Mouse (Mus musculus): Measurements from ENCODE around the gene Ctnnd1. TPM values are rescaled to one million over a fixed set of nuclear protein-coding genes. Genes with fewer than 3 reads are reported as not detected.

Ctnnd1 gene
- polyA plus RNA-seq, 1 experiment from 2014 or later = 71.2 TPM

GRCm38 (mm10) chr2:84607842-84608241, 42.7 kb downstream of the Ctnnd1 start:
- Histone ChIP-seq H3K36me3 (ENCODE audit: control insufficient read depth, insufficient read depth, low read length) (peaks cover 45% of the 10 kb centered on the region), H3K4me3 (ENCODE audit: low read depth, low read length) (no peak overlapping the region), H3K27me3 (ENCODE audit: control insufficient read depth, insufficient read depth, low read length) (no peaks in the 10 kb centered on the region), H3K27ac (ENCODE audit: low read depth, low read length) (no peak overlapping the region), H3K4me2 (no peak overlapping the region), H3K9me3 (replicated peaks; ENCODE audit: control insufficient read depth, low read length) (no peaks in the 10 kb centered on the region), H3K9ac (ENCODE audit: low read depth, low read length) (no peak overlapping the region), H3K4me1 (ENCODE audit: control insufficient read depth, insufficient read depth, low read length) (no peaks in the 10 kb centered on the region)
- 87% methylated on average over 1 of the region's 1 CpGs for WGBS (ENCODE audit: insufficient replicate concordance)
- ATAC-seq (replicated peaks; ENCODE audit: insufficient number of reproducible peaks, low FRiP score, low TSS enrichment) = no peak

GRCm38 (mm10) chr2:84600977-84601376, 49.6 kb downstream of the Ctnnd1 start:
- H3K9ac ChIP-seq (ENCODE audit: low read depth, low read length) = no peak overlapping the region
- H3K9me3 ChIP-seq (replicated peaks; ENCODE audit: control insufficient read depth, low read length) = no peaks in the 10 kb centered on the region
- peaks cover 38% of the 10 kb centered on the region for H3K36me3 ChIP-seq (ENCODE audit: control insufficient read depth, insufficient read depth, low read length)
- no peak for ATAC-seq (replicated peaks; ENCODE audit: insufficient number of reproducible peaks, low FRiP score, low TSS enrichment)
- H3K4me1 ChIP-seq (ENCODE audit: control insufficient read depth, insufficient read depth, low read length) = no peaks in the 10 kb centered on the region
- 76% methylated on average over 2 of the region's 2 CpGs for WGBS (ENCODE audit: insufficient replicate concordance)
- no peak overlapping the region for H3K4me3 ChIP-seq (ENCODE audit: low read depth, low read length)
- no peaks in the 10 kb centered on the region for H3K27me3 ChIP-seq (ENCODE audit: control insufficient read depth, insufficient read depth, low read length)
- H3K27ac ChIP-seq (ENCODE audit: low read depth, low read length) = no peak overlapping the region
- H3K4me2 ChIP-seq = no peak overlapping the region

GRCm38 (mm10) chr2:84599270-84599888, 51.2 kb downstream of the Ctnnd1 start:
- Histone ChIP-seq H3K27ac (ENCODE audit: low read depth, low read length) (no peak overlapping the region), H3K27me3 (ENCODE audit: control insufficient read depth, insufficient read depth, low read length) (no peaks in the 10 kb centered on the region), H3K4me3 (ENCODE audit: low read depth, low read length) (no peak overlapping the region), H3K4me2 (no peak overlapping the region), H3K36me3 (ENCODE audit: control insufficient read depth, insufficient read depth, low read length) (peaks cover 37% of the 10 kb centered on the region), H3K4me1 (ENCODE audit: control insufficient read depth, insufficient read depth, low read length) (no peaks in the 10 kb centered on the region), H3K9ac (ENCODE audit: low read depth, low read length) (no peak overlapping the region), H3K9me3 (replicated peaks; ENCODE audit: control insufficient read depth, low read length) (no peaks in the 10 kb centered on the region)
- 83% methylated on average over 6 of the region's 6 CpGs for WGBS (ENCODE audit: insufficient replicate concordance)
- ATAC-seq (replicated peaks; ENCODE audit: insufficient number of reproducible peaks, low FRiP score, low TSS enrichment) = no peak

DNA sequence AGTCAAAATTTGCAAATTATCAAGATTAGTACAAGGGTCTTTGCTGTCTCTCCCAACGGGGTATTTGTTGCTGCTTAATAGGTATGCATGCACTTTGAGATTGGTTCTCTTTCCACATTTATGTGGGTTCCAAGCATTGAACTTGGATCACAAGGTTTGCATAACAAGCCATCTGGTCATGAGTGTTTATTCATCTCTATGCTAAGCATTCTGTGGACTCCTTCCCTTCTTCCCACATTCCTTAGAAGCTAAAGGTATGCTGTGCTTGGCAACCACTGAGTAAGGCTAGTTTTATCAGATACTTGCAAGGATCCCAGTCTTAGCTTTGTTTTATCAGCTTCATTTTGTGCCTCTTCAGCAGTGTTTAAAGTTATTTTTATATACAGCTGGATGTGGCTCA, 53.4 kb downstream of the Ctnnd1 start:
- 94% methylated on average over 1 of the region's 1 CpGs for WGBS (ENCODE audit: insufficient replicate concordance)
- H3K9ac ChIP-seq (ENCODE audit: low read depth, low read length) = no peak overlapping the region
- no peak overlapping the region for H3K27ac ChIP-seq (ENCODE audit: low read depth, low read length)
- no peaks in the 10 kb centered on the region for H3K27me3 ChIP-seq (ENCODE audit: control insufficient read depth, insufficient read depth, low read length)
- H3K36me3 ChIP-seq (ENCODE audit: control insufficient read depth, insufficient read depth, low read length) = peaks cover 26% of the 10 kb centered on the region
- ATAC-seq (replicated peaks; ENCODE audit: insufficient number of reproducible peaks, low FRiP score, low TSS enrichment) = no peak
- H3K9me3 ChIP-seq (replicated peaks; ENCODE audit: control insufficient read depth, low read length) = no peaks in the 10 kb centered on the region
- H3K4me3 ChIP-seq (ENCODE audit: low read depth, low read length) = no peak overlapping the region
- H3K4me2 ChIP-seq = no peak overlapping the region
- H3K4me1 ChIP-seq (ENCODE audit: control insufficient read depth, insufficient read depth, low read length) = no peaks in the 10 kb centered on the region

DNA sequence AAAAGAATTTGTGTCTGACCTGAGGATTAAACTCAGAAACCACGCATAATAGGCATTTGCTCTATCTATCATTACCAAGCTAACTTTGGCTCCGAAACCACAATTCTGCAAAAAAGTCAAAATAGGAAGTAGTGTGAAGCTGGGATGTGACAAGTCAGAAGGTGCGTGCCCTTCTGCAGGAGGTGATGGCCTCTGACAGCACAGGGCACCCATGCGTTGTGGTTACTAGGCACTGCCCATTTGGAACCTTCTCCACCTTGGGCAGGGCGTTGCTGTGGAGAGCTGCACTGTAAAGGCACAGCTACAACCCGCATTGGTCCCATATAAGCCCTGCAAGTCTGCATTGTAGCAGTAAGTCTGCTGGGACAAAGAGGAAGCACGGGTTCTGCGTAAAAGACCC, 57.8 kb downstream of the Ctnnd1 start:
- Histone ChIP-seq H3K4me3 (ENCODE audit: low read depth, low read length) (no peak overlapping the region), H3K27me3 (ENCODE audit: control insufficient read depth, insufficient read depth, low read length) (no peaks in the 10 kb centered on the region), H3K9me3 (replicated peaks; ENCODE audit: control insufficient read depth, low read length) (no peaks in the 10 kb centered on the region; the same call in 1 of the 2 replicates), H3K9ac (ENCODE audit: low read depth, low read length) (no peak overlapping the region), H3K27ac (ENCODE audit: low read depth, low read length) (no peak overlapping the region), H3K4me1 (ENCODE audit: control insufficient read depth, insufficient read depth, low read length) (no peaks in the 10 kb centered on the region), H3K36me3 (ENCODE audit: control insufficient read depth, insufficient read depth, low read length) (peaks cover 4% of the 10 kb centered on the region; the same call in 1 of the 2 replicates), H3K4me2 (no peak overlapping the region)
- WGBS (ENCODE audit: insufficient replicate concordance) = 92% methylated on average over 8 of the region's 8 CpGs
- no peak for ATAC-seq (replicated peaks; ENCODE audit: insufficient number of reproducible peaks, low FRiP score, low TSS enrichment)

- Histone ChIP-seq H3K36me3 (ENCODE audit: control insufficient read depth, insufficient read depth, low read length) (no peaks in the 10 kb centered on the region; the same call in 1 of the 2 replicates), H3K27ac (ENCODE audit: low read depth, low read length) (no peak overlapping the region), H3K4me3 (ENCODE audit: low read depth, low read length) (no peak overlapping the region), H3K27me3 (ENCODE audit: control insufficient read depth, insufficient read depth, low read length) (no peaks in the 10 kb centered on the region), H3K4me2 (no peak overlapping the region), H3K9ac (ENCODE audit: low read depth, low read length) (no peak overlapping the region), H3K9me3 (replicated peaks; ENCODE audit: control insufficient read depth, low read length) (no peaks in the 10 kb centered on the region; the same call in 1 of the 2 replicates), H3K4me1 (ENCODE audit: control insufficient read depth, insufficient read depth, low read length) (no peaks in the 10 kb centered on the region)
- 79% methylated on average over 8 of the region's 8 CpGs for WGBS (ENCODE audit: insufficient replicate concordance)
- ATAC-seq (replicated peaks; ENCODE audit: insufficient number of reproducible peaks, low FRiP score, low TSS enrichment) = no peak
Observed at GRCm38 (mm10) chr2:84585700-84586099, 64.9 kb downstream of the Ctnnd1 start.

GRCm38 (mm10) chr2:84582286-84582685, 68.3 kb downstream of the Ctnnd1 start:
- Histone ChIP-seq H3K36me3 (ENCODE audit: control insufficient read depth, insufficient read depth, low read length) (peaks cover 3% of the 10 kb centered on the region; the same call in 1 of the 2 replicates), H3K9me3 (replicated peaks; ENCODE audit: control insufficient read depth, low read length) (no peaks in the 10 kb centered on the region), H3K4me2 (no peak overlapping the region), H3K9ac (ENCODE audit: low read depth, low read length) (no peak overlapping the region), H3K4me1 (ENCODE audit: control insufficient read depth, insufficient read depth, low read length) (no peaks in the 10 kb centered on the region), H3K4me3 (ENCODE audit: low read depth, low read length) (no peak overlapping the region), H3K27ac (ENCODE audit: low read depth, low read length) (no peak overlapping the region), H3K27me3 (ENCODE audit: control insufficient read depth, insufficient read depth, low read length) (no peaks in the 10 kb centered on the region)
- 79% methylated on average over 5 of the region's 5 CpGs for WGBS (ENCODE audit: insufficient replicate concordance)
- no peak for ATAC-seq (replicated peaks; ENCODE audit: insufficient number of reproducible peaks, low FRiP score, low TSS enrichment)

DNA sequence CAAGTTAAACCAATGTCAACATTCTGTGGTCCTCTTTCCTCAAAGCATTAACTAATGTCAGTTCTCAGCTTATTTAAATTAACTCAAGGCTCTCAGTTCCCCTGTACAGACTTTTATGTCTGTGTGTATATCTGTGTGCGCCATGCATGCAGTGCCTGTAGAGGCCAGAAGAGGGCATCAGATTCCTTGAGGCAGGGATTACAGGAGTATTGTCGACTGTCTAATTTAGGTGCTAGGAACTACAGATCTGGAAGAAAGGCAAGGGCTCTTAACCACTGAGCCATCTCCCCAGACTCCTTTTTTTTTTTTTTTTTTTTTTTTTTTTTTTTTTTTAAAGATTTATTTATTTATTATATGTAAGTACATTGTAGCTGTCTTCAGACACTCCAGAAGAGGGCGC, 69.4 kb downstream of the Ctnnd1 start:
- H3K4me3 ChIP-seq (ENCODE audit: low read depth, low read length) = no peak overlapping the region
- WGBS (ENCODE audit: insufficient replicate concordance) = 87% methylated on average over 2 of the region's 3 CpGs
- no peaks in the 10 kb centered on the region for H3K9me3 ChIP-seq (replicated peaks; ENCODE audit: control insufficient read depth, low read length)
- H3K36me3 ChIP-seq (ENCODE audit: control insufficient read depth, insufficient read depth, low read length) = peaks cover 3% of the 10 kb centered on the region; the same call in 1 of the 2 replicates
- no peak overlapping the region for H3K4me2 ChIP-seq
- H3K27ac ChIP-seq (ENCODE audit: low read depth, low read length) = no peak overlapping the region
- H3K9ac ChIP-seq (ENCODE audit: low read depth, low read length) = no peak overlapping the region
- no peaks in the 10 kb centered on the region for H3K27me3 ChIP-seq (ENCODE audit: control insufficient read depth, insufficient read depth, low read length)
- no peaks in the 10 kb centered on the region for H3K4me1 ChIP-seq (ENCODE audit: control insufficient read depth, insufficient read depth, low read length)
- ATAC-seq (replicated peaks; ENCODE audit: insufficient number of reproducible peaks, low FRiP score, low TSS enrichment) = no peak

GRCm38 (mm10) chr2:84579311-84579710, 71.3 kb downstream of the Ctnnd1 start:
- Histone ChIP-seq H3K4me1 (ENCODE audit: control insufficient read depth, insufficient read depth, low read length) (no peaks in the 10 kb centered on the region), H3K4me2 (no peak overlapping the region), H3K27me3 (ENCODE audit: control insufficient read depth, insufficient read depth, low read length) (no peaks in the 10 kb centered on the region), H3K27ac (ENCODE audit: low read depth, low read length) (no peak overlapping the region), H3K9ac (ENCODE audit: low read depth, low read length) (no peak overlapping the region), H3K4me3 (ENCODE audit: low read depth, low read length) (no peak overlapping the region), H3K9me3 (replicated peaks; ENCODE audit: control insufficient read depth, low read length) (no peaks in the 10 kb centered on the region), H3K36me3 (ENCODE audit: control insufficient read depth, insufficient read depth, low read length) (peaks cover 3% of the 10 kb centered on the region; the same call in 1 of the 2 replicates)
- ATAC-seq (replicated peaks; ENCODE audit: insufficient number of reproducible peaks, low FRiP score, low TSS enrichment) = no peak
- WGBS (ENCODE audit: insufficient replicate concordance) = 90% methylated on average over 2 of the region's 2 CpGs
